Mouse (Mus musculus): ENCODE results near the gene 4931428F04Rik.
"Not testable (repeated sequence)": the region's sequence is repeated elsewhere in the genome, so short reads cannot be mapped to it uniquely, and the experiment has no call there.

DNA sequence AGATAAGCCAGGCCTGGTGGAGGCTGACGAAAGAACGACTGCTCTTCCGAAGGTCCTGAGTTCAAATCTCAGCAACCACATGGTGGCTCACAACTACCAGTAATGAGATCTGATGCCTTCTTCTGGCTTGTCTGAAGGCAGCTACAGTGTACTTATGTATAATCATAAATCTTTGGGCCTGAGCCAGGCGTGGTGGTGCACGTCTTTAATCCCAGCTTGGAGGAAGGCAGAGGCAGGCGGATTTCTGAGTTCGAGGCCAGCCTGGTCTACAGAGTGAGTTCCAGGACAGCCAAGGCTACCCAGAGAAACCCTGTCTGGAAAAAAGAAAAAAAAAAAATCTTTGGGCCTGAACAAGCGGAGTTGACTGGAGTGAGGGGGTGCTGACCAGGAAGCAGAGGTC lies 1.7 kb upstream of the 4931428F04Rik start:
- not testable (repeated sequence) for TF ChIP-seq CTCF (IDR thresholded peaks at IDR 0.05; ENCODE audit: insufficient read depth, low read length); POLR2A (IDR thresholded peaks at IDR 0.05; ENCODE audit: borderline replicate concordance, extremely low read depth, low read depth, low read length)
